9 mouse cellular contexts compared by ENCODE assay signal in the genomic region with DNA sequence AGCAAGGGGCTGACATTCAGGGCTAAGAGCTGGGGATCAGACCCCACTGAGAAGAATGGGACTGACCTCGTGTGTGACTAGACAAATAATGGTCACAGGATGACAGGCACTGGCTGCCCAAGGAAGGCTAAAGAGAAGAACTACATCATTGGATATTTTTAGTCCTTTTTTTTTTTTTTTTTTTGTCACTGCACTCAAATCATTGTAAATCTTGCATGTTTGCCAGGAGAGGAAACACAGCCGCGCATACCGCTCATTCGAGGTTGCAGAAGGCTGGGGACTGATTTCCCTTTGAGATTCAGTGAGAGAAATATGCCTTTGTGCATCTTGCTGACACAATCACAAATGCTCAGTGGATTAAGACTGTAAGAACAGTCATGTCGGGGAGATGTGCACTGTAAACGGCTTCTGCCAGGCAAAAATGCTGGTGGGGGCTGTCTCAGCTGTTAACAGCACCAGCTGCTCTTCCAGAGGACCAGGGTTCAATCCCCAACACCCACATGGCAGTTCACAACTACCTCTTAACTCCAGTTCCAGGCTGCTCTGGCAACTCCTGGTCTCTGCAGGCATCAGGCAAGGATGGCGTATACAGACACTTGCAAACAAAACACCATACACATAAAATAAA. TPM values are rescaled to one million over a fixed set of nuclear protein-coding genes. Genes with fewer than 3 reads are reported as not detected.
DNase-seq lines count a peak whose midpoint lies in the region; ATAC-seq and TF ChIP-seq lines count a peak whose summit lies in the region.
"Had no signal": no experiment of that assay in that cellular context is flagged by ENCODE, and none has a peak within 500 bp of the region (broad histone marks: within the 10 kb centered on the region; RNA-seq: fewer than 3 reads in every experiment).

No protein-coding gene starts in this region.

- 27% methylated on average over 8 of the region's 8 CpGs for WGBS in stomach, embryonic 15.5 days
- WGBS in midbrain, embryonic 13.5 days = 51% methylated on average over 8 of the region's 8 CpGs

- no peaks in the 10 kb centered on the region for H3K9me3 ChIP-seq in stomach, embryonic 15.5 days
- no peaks in the 10 kb centered on the region for H3K9me3 ChIP-seq in midbrain, embryonic 13.5 days

- H3K27ac ChIP-seq in stomach, embryonic 15.5 days = peak overlapping the region; percentile 72; the same call in 1 of the 2 replicates
- no peak overlapping the region for H3K27ac ChIP-seq in midbrain, embryonic 13.5 days
- H3K27ac ChIP-seq in layer of hippocampus, adult 2 months = no peak overlapping the region

- H3K36me3 ChIP-seq in stomach, embryonic 15.5 days = no peaks in the 10 kb centered on the region
- no peaks in the 10 kb centered on the region for H3K36me3 ChIP-seq in midbrain, embryonic 13.5 days

- no peak overlapping the region for H3K9ac ChIP-seq in stomach, embryonic 15.5 days
- no peak overlapping the region for H3K9ac ChIP-seq in midbrain, embryonic 13.5 days (replicated peaks)

- peak overlapping the region; percentile 13; the same call in 1 of the 2 replicates for H3K4me2 ChIP-seq in stomach, embryonic 15.5 days
- no peak overlapping the region for H3K4me2 ChIP-seq in midbrain, embryonic 13.5 days (replicated peaks)

- TF ChIP-seq CTCF in layer of hippocampus, adult 2 months (conservative IDR thresholded peaks at IDR 0.05) = no peak

- no peak overlapping the region for H3K4me3 ChIP-seq in stomach, embryonic 15.5 days (replicated peaks)
- H3K4me3 ChIP-seq in midbrain, embryonic 13.5 days (replicated peaks) = no peak overlapping the region
- H3K4me3 ChIP-seq in layer of hippocampus, adult 2 months = no peak overlapping the region
- H3K4me3 ChIP-seq: erythroblast, embryonic 14.5 days had no signal

- DNase-seq in adrenal gland, adult 2 months = peak; percentile 59
- no peak for DNase-seq in adrenal gland, postnatal 4 days (ENCODE audit: low spot score in 2 of 2)
- DNase-seq in right cerebral cortex, adult 18-20 months = peak; percentile 36
- no peak for DNase-seq in right cerebral cortex, postnatal 14 days
- DNase-seq in kidney, adult 8-10 months = peak; percentile 35 to 51
- no peak for DNase-seq in layer of hippocampus, adult 2 months (ENCODE audit: low spot score in 2 of 2)

- no peaks in the 10 kb centered on the region for H3K27me3 ChIP-seq in stomach, embryonic 15.5 days (replicated peaks)
- peaks cover 27% of the 10 kb centered on the region for H3K27me3 ChIP-seq in midbrain, embryonic 13.5 days

- ATAC-seq in stomach, embryonic 15.5 days (ENCODE audit: insufficient read depth, low FRiP score, low read depth) = no peak
- no peak for ATAC-seq in midbrain, embryonic 13.5 days

- peaks cover 50% of the 10 kb centered on the region for H3K4me1 ChIP-seq in stomach, embryonic 15.5 days
- H3K4me1 ChIP-seq in midbrain, embryonic 13.5 days (replicated peaks) = peaks cover 24% of the 10 kb centered on the region

RNA-seq across cellular contexts. Expression of a gene that starts 4.5 kb away (rescaled TPM):
- total RNA-seq in adrenal gland, adult 2 months (2021) = 10 to 100 TPM; 32.2 to 50.9 TPM
- polyA plus RNA-seq in adrenal gland, adult 2 months (2012; rRNA removed) = 9.2 and 9.3 TPM in 2 replicates
- 10 to 100 TPM; 37.6 to 44.5 TPM for total RNA-seq in adrenal gland, postnatal 4 days (2021)
- 22.4 and 25.7 TPM in 2 replicates for polyA plus RNA-seq in stomach, embryonic 15.5 days (2015; fragmentation: Nextera tagmentation; extraction: Ambion mirVana)
- polyA plus RNA-seq in midbrain, embryonic 13.5 days (2015; fragmentation: Nextera tagmentation; extraction: Ambion mirVana) = 3.7 and 4.6 TPM in 2 replicates
- 1 to 10 TPM; 8.8 to 9.3 TPM for total RNA-seq in layer of hippocampus, adult 2 months (2021)

Comparison
In these comparisons a context has a peak if more than half of its experiments do, and no peak if none do; other contexts are left out.
1. DNase-seq: peak in adrenal gland, adult 2 months (single experiment), right cerebral cortex, adult 18-20 months (single experiment) and kidney, adult 8-10 months (2 of 2); none in adrenal gland, postnatal 4 days (0 of 2), right cerebral cortex, postnatal 14 days (single experiment) and layer of hippocampus, adult 2 months (0 of 2).